Mouse (Mus musculus): Measurements from ENCODE around the gene Sdhd.

Sdhd gene

GRCm38 (mm10) chr9:50585145-50585818 lies 18.3 kb downstream of the Sdhd start:
- DNase-seq, result no peak

- DNase-seq, result no peak
Measured at GRCm38 (mm10) chr9:50580370-50580769, 23.2 kb downstream of the Sdhd start.

GRCm38 (mm10) chr9:50569599-50570525 lies 33.8 kb downstream of the Sdhd start:
- DNase-seq, result no peak

GRCm38 (mm10) chr9:50567881-50568280 lies 35.7 kb downstream of the Sdhd start:
- DNase-seq, result no peak

GRCm38 (mm10) chr9:50567372-50567771 lies 36.2 kb downstream of the Sdhd start:
- DNase-seq, result no peak

GRCm38 (mm10) chr9:50565940-50566339 lies 37.7 kb downstream of the Sdhd start:
- no peak for DNase-seq

- DNase-seq, result peak in 1 of 2 experiments; percentile 31
Measured at GRCm38 (mm10) chr9:50565173-50565572, 38.4 kb downstream of the Sdhd start.

GRCm38 (mm10) chr9:50561918-50562360 lies 41.7 kb downstream of the Sdhd start:
- DNase-seq, result no peak

GRCm38 (mm10) chr9:50561145-50561917 lies 42.3 kb downstream of the Sdhd start, which contains the start of gene Tex12:
Gene Tex12, minus strand, starts transcription at chr9:50561325.
- DNase-seq, result no peak

- no peak for DNase-seq
Measured at GRCm38 (mm10) chr9:50555094-50555446, 48.5 kb downstream of the Sdhd start, which contains the start of gene Bco2. Gene Bco2, minus strand, starts transcription at chr9:50555181.

- DNase-seq, result peak; percentile 30 to 38
Measured at GRCm38 (mm10) chr9:50554241-50555093, 49.1 kb downstream of the Sdhd start, which contains the start of gene Il18. Gene Il18, plus strand, starts transcription at chr9:50554827.

GRCm38 (mm10) chr9:50553547-50553946 lies 50.1 kb downstream of the Sdhd start:
- no peak for DNase-seq

GRCm38 (mm10) chr9:50552206-50552605 lies 51.4 kb downstream of the Sdhd start:
- no peak for DNase-seq

- no peak for DNase-seq
Measured at GRCm38 (mm10) chr9:50548936-50549335, 54.7 kb downstream of the Sdhd start.

- no peak for DNase-seq
Measured at GRCm38 (mm10) chr9:50547859-50548478, 55.6 kb downstream of the Sdhd start.
